Mouse (Mus musculus) thymus, adult 18-20 months (tissue): ENCODE measurements at regions not wholly inside any gene's neighbourhood (a gene's known extent, or its start where the extent isn't known, plus 50 kb on each side); places are given as distances from the start of the nearest gene placed in this dataset.

ENCODE experiments used
- DNase-seq, 2 experiments: peaks; one replicate each; pipeline ENCODE4 v3.0.0; 2022; ENCODE audit warnings: mixed read lengths in 2 of 2

DNA sequence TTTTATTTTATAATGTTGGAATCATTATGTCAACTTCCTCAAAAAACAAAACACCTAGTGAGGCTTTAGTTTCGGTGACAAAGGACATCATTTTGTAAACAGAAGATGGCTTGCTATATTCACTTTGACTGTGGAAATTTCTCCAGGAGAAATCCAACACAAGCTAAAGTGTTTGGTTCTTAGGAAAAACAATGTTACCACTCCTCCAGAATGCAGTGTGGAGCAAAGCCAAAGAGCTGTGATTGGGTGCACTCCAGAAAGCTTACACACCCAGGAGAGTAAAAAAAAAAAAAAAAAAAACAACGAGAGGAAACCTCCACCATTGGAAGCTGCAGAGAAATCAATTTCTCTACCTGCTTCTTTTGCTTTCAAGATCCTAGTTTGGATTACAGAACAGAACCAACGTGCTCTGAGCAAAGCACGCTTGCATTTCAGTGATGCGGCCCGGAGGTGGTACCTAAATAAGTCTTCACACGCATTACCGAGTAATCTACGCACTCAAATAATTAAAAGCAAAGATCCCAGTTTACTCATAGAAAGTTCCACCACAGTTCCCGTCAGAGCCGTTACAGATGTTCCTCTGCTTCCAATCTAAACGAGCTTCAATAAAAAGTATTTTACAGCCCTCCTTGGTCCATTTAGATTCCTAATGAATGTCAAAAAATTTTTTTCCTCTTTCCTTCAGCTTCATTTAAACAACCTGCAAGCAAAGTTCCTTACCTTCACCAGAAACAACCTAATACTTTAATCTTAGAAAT is 199.5 kb upstream of the Gk2 start:
- DNase-seq = no peak

GRCm38 (mm10) chr5:97655266-97655665 is 198.4 kb upstream of the Gk2 start:
- DNase-seq = no peak

DNA sequence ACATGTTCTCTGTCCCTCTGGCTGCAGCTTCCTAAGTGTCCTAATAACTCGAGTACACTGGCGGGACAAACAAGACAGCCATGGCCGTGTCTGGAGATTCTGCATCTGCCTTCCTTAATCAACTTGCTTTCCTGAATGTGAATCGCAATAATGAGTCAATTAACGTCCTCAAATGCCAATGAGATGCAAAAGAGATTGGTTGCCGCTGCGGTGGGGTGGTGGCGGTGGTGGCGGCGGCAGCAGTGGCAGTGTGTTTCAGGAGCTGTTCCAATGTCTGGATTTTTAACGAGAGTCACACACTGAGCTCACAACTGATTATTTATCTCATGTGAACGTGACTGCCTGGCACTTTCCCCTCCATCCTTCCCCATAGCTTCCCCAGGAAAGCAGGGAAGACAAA is 197.6 kb upstream of the Gk2 start:
- DNase-seq = no peak

- DNase-seq = no peak
Observed at GRCm38 (mm10) chr5:97642251-97642650, 185.4 kb upstream of the Gk2 start.

DNA sequence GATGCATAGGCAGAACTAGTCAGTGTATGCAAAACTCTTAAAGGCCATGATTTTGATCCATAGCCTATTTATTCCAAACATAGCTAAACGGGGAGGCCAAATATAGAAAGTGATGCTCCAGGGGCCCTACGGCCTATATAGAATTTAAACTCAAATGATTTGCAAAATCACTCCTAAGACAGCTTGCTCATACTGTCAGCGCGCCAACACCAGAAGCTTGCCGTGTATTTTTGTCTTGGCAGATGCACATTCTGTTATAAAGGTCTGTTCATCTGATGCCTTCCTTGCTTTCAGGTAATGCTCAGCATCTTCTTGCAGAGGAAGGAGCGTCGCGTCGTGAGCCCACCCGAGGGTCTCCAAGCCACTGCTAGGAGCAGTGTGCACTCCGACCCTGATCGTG is 184.8 kb upstream of the Gk2 start:
- no peak for DNase-seq

DNA sequence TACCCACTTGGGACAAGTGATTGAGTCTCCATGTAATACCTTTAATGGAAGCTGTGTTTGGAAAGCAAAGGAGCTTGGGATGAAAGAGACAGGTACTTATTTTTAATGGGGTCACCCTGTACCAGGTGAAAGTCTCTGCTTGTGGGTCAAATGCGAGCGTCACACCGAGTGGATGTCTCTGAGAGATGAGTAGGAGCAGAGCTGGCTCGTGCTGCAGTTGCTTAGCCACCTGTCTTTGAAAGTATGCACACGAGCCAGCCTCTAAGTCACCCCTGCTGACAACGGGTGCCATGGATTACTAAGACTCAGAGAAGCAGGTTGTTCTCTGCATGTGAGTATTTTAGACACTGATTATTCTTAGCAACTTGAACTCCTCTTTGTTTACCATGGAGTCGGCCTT is 179.5 kb upstream of the Gk2 start:
- DNase-seq = no peak

- DNase-seq = no peak
Observed at GRCm38 (mm10) chr5:97633766-97634165, 176.9 kb upstream of the Gk2 start.

- peak; percentile 10 to 15 for DNase-seq
Observed at GRCm38 (mm10) chr5:97632791-97633190, 176.0 kb upstream of the Gk2 start.

DNA sequence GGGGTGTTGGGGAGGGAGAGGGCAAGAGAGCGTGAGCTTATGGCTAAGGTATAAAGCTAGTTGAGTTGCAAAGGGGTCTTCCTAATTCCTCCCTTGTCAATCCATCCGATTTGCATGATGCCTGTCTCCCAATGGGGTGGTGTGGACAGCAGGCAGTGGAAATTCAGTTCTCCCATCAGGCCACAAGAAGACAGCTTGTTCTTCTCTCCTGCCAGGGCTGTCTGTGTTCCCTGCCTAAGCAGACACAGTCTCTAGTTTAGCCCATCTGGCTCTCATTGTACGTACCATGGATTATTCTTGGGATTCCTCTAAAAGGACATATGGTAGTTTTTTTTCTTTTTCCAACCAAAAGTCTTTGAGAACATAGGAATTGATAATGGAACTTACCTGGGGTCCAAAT is 168.4 kb upstream of the Gk2 start:
- DNase-seq = no peak

DNA sequence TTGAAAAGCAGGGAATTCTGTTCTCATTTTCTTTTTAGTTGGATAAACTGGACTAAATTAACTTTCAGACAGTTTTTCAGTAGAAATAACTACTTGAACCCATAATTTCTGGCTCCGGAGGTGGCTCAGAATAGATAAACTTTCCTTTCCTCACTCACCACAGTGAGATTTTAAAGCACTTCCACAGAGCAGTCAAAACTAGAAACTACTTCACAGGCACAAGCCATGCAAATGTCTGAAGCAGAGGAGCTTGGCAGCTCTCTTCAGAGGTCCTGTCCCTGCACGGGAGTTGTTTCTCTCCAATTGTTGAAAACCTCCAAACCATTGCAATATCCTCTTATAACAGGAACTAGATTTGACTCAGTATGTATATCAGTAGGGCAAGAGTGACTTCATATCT is 163.1 kb upstream of the Gk2 start:
- no peak for DNase-seq

DNA sequence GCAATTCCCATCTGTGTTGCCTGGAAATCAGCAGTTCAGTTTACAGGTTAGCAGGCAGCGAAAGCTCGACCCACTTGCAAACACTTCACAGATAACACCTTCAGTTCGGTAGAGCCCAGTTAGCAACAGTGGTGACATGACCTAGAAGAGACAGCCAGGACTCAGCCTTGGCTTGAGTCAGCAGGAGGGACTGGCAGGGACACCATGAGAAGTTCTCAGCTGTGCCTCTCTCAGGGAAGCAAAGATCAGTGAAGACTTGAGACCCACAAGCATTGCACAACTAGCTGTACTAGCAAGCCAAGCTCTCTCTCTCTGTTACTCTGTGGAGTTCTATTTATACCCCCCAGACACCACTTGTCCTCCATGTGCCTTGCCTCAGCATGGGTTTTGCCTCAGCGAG is 161.6 kb upstream of the Gk2 start:
- no peak for DNase-seq

DNA sequence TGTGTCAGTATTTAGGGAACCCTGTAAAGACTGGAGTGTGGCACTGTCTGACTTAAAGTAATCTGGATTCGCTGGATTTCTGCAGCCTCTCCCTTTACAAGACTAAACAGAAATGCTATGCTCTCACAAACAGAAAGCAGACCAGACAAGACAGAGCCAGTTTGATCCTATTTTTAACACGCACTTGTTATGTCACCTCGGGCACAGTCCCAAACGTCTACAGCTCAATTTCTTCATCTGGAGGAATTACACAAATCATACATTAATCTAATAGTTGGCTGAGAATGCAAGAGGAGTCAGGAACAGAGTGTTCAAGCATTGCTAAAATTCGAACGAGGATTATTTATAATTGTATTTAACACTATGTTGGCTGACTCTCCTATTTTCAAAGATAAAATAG is 145.4 kb upstream of the Gk2 start:
- DNase-seq = no peak

DNA sequence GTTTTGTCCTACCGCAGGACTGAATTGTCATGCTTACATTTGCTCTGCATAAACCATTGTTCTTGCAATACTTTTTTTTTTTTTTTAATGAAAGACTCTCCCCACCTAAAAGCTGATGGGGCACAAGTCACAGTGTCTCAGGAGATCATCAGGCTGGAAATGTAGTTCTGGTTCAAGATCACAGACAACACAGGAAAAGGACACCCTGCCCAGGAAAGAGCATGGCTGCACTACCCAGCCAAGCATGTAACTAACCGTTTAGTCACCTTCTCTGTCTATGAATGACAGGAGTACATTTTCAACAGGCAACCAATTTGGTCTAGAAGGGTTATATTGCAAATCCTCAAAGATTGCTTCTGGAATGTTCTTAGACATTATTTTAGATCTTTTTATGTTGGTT is 144.6 kb upstream of the Gk2 start:
- DNase-seq = no peak

DNA sequence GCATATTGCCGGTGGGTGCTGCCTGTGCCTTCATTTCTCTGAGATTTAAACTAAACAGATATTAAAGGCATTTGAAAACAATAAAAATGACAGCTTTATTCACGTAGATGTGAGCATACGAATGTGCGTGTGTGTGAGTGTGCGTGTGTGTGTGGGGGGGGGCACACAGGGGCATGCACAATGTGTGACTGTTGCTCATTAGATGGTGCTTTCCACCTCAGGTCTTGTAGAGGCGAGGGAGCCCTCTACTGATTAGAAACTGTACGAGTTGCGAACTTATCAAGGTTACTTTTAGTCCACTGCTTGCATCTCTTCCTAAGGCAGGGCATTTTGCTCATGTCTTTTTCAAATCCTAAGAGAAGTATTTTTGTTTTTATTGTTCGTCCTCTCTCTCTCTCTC is 141.9 kb upstream of the Gk2 start:
- no peak for DNase-seq

DNA sequence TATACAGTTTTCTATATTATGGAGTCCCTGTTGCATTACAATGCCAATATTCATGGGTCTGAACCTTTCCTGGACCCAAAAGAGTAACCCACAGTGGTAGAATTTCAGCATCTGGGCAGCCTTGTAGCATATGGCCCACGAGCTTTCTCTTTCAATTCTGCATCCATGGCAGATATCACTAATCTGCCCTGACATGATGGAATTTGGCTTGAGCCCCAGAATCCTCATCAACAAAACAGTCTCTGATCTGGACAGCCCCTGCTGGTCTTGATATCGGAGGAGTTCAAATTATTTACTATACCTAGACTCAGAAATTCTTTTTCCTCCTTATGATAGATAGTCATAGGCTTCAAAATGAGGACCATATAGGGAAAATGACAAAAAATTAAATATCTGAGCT is 139.1 kb upstream of the Gk2 start:
- DNase-seq = no peak

- DNase-seq = no peak
Observed at GRCm38 (mm10) chr5:97594081-97594480, 137.3 kb upstream of the Gk2 start.

DNA sequence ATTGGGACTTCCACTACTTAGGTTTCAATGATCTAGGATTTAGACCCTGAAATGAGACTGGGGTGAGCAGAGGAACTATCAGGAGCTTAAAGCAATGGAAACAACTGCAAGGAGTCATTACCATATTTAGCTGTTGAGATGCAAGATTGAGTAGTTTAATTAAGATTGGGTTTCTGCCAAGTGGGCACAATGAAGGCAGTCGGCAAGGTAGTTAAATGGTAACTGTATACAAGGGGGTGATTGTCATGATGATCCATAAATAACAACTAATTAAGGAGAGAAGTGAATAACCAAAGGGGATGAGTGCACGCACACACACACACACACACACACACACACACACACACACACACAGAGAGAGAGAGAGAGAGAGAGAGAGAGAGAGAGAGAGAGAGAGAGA is 125.7 kb upstream of the Gk2 start:
- no peak for DNase-seq

DNA sequence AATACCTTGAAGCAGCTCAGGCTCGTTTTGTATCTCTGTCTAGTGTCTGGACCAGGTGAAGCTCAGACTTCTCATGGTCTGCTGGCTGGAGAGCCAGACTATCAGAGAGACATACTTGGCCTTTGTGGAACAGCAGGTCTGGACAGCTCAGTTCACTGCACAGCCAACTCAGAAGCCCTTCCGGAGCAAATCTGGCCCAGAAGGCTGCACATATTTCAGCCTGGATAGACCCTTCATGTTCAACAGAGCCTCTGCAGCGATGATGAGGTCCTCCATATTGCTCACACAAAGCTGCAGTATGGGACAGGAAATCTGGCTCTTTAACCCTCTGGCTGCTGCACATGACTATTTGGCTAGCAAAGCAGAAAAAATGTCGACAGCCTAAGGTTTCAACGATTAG is 108.7 kb upstream of the Gk2 start:
- DNase-seq = no peak

GRCm38 (mm10) chr5:97563724-97564123 is 106.9 kb upstream of the Gk2 start:
- DNase-seq = no peak

DNA sequence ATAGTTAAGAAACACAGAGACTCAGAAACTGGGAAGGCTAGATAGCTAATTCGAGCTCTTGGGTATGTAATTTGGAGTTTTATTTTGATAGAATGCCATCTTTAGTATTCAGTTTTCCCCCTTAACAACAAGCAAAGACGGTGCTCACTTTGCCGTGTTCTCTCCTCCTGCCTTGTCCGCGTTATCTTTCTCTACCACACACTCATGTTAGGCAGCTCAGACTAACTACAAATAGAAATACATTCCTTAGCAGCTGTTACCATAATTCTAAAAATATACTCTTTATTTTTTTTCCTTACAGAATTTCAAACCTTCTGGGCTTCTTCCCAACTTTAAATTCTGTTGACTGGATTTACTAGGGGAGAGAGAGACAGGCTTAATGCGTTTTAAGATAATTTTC is 97.5 kb upstream of the Gk2 start:
- no peak for DNase-seq

GRCm38 (mm10) chr5:97553122-97553521 is 96.3 kb upstream of the Gk2 start:
- DNase-seq = peak in 1 of 2 experiments; percentile 3

GRCm38 (mm10) chr5:97537492-97538257 is 80.9 kb upstream of the Gk2 start:
- DNase-seq = no peak

DNA sequence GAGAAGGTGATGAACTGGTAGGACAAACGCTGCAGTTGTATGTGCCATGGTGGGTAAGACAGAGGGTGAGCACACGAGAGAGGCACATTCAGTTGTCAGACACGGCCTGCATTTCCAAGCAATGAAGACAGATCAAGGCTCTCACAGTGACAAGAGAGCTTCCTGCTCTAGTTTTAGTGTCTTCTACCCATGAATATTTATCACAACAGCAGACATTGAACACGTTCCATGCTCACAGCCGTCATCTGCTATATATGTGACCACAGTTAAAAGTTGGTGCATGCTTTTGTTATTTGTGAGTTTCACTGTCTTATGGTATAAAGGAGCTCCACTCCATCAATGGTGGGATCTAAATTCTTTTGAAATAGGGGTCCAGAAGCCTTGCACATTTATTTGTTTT is 76.9 kb upstream of the Gk2 start:
- DNase-seq = no peak

GRCm38 (mm10) chr5:97527555-97527954 is 70.7 kb upstream of the Gk2 start:
- DNase-seq = no peak
